In the genomic region with DNA sequence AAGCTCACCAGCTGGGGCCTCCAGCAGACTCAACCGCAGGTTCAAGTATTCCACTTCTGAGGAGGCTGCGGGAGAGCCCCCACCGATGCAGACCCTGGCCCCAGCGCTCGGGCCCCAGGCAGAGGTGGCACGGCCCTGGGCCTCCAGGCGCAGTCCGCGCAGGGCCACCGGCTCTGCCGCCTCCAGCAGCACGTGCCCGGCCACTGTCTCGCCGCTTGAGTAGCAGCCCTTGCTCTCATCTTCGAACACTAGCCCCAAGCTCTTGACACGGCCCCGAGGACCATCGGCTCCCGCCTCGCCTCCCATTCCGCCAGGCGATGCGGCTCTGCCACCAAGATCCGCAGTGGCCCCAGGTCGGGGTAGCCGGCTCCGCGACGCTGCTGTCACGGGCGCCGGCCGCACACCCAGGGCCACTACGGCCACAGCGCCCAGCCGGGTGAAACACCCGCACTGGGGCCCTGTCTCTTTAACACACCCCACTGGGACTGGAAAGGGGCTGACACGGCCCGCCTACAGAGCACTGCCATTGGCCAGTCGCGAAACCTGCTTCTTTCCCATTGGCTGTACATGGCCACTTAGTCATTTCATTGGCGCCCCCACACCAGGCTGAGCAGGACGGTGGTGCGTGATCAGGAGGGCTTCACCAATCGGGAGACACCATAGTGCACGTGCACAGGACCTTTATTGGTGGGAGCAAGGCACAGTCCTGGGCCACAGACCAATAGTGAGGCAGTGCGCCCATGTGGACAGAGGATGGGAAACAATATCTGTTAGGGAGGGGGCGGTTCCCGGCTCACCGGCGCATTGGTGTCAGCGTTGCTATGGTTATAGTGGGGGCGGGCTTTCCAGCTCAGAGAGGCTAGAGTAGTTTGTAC, we compare ENCODE assay signal across 8 mouse cellular contexts. TPM values are rescaled to one million over a fixed set of nuclear protein-coding genes. Genes with fewer than 3 reads are reported as not detected.
DNase-seq lines count a peak whose midpoint lies in the region; ATAC-seq lines count a peak whose summit lies in the region.

Arrdc4 (minus strand) TSS at position 481 of the 875 bp plus-strand sequence.

- H3K9ac ChIP-seq in hindbrain, embryonic 14.5 days: peak within 1 kb of the TSS; percentile 71

- peak; percentile 99 for DNase-seq in ZHBTc4 (ENCODE audit: low read depth, low spot score)
- peak; percentile 97 to 98 for DNase-seq in cerebellum, postnatal 4 days (ENCODE audit: low spot score in 2 of 2)
- DNase-seq in frontal cortex, postnatal 36 days (ENCODE audit: low spot score in 2 of 2): peak; percentile 99
- DNase-seq in hindbrain, embryonic 14.5 days (ENCODE audit: low spot score): peak; percentile 94
- peak; percentile 88 to 90 for DNase-seq in layer of hippocampus, postnatal 25 days (ENCODE audit: extremely low spot score in 1 of 2, low spot score in 1 of 2)
- peak; percentile 97 for DNase-seq in lung, postnatal 14 days
- peak; percentile 95 for DNase-seq in retina, adult 2 months (ENCODE audit: low read depth, low spot score)
- DNase-seq in thymus, postnatal 25 days: peak; percentile 92

- H3K9me3 ChIP-seq in hindbrain, embryonic 14.5 days (ENCODE audit: control insufficient read depth, low read length): no peaks in the 10 kb centered on the region

- peak within 1 kb of the TSS; percentile 59 for H3K4me3 ChIP-seq in hindbrain, embryonic 14.5 days (replicated peaks; ENCODE audit: low read length)

- H3K27ac ChIP-seq in hindbrain, embryonic 14.5 days: peak within 1 kb of the TSS; percentile 49

- H3K27me3 ChIP-seq in hindbrain, embryonic 14.5 days (ENCODE audit: control insufficient read depth, insufficient read depth, low read length): no peaks in the 10 kb centered on the region

- peak; percentile 100 for ATAC-seq in hindbrain, embryonic 14.5 days (ENCODE audit: low FRiP score)

- H3K4me2 ChIP-seq in hindbrain, embryonic 14.5 days (replicated peaks): peak within 1 kb of the TSS; percentile 64

- under 1% methylated on average over 54 of the region's 54 CpGs for WGBS in hindbrain, embryonic 14.5 days

- peaks cover 23% of the 10 kb centered on the region for H3K4me1 ChIP-seq in hindbrain, embryonic 14.5 days (replicated peaks; ENCODE audit: control insufficient read depth, insufficient read depth, low read length)

- peaks cover 6% of the 10 kb centered on the region for H3K36me3 ChIP-seq in hindbrain, embryonic 14.5 days (replicated peaks; ENCODE audit: control insufficient read depth, insufficient read depth)

RNA-seq across cellular contexts. Expression of gene Arrdc4, which starts in this region (rescaled TPM):
- 30.4 and 30.5 TPM in 2 replicates for polyA plus RNA-seq in hindbrain, embryonic 14.5 days (2014; fragmentation: Nextera tagmentation; extraction: Ambion mirVana)
- 10 to 100 TPM; 13.3 to 13.6 TPM for total RNA-seq in layer of hippocampus, postnatal 25 days (2021)

Comparison
In these comparisons a context has a peak if more than half of its experiments do, and no peak if none do; other contexts are left out.
1. Peak in every context shown above with its lines: DNase-seq, ATAC-seq, H3K4me3 ChIP-seq and H3K27ac ChIP-seq.